Mouse (Mus musculus) liver, adult 2 months (tissue): ENCODE results near the gene Fbxw11. TPM values are rescaled to one million over a fixed set of nuclear protein-coding genes. Genes with fewer than 3 reads are reported as not detected.

Experiments used
- DNase-seq: peaks from one replicate; pipeline ENCODE4 v3.0.0-alpha.2; 2011; ENCODE audit warnings: low read depth, low spot score; ENCODE audit errors: extremely low read depth
- H3K27ac ChIP-seq: fragments of 200-500 bp; replicated peaks from 2 replicates; pipeline ENCODE4 v1.5.1; 2012; ENCODE audit warnings: low read depth, mild to moderate bottlenecking, control low read depth, inconsistent platforms, low read length; ENCODE audit not compliant: insufficient read depth
- H3K27me3 ChIP-seq: fragments of 200-500 bp; 2 replicates; pipeline ENCODE4 v1.6.1; 2012; ENCODE audit warnings: mild to moderate bottlenecking, moderate library complexity, low read length, inconsistent platforms; ENCODE audit not compliant: control insufficient read depth, insufficient read depth
- H3K36me3 ChIP-seq: fragments of 200-500 bp; 2 replicates; pipeline ENCODE4 v1.6.1; 2012; ENCODE audit warnings: low read length, inconsistent platforms; ENCODE audit not compliant: control insufficient read depth, insufficient read depth
- H3K4me1 ChIP-seq: fragments of 200-500 bp; 2 replicates; pipeline ENCODE4 v1.6.1; 2011; ENCODE audit warnings: low read length; ENCODE audit not compliant: control insufficient read depth, insufficient read depth
- H3K4me3 ChIP-seq: fragments of 200-500 bp; 2 replicates; pipeline ENCODE4 v1.5.1; 2011; ENCODE audit warnings: low read depth, mild to moderate bottlenecking, control low read depth, low read length, moderate library complexity; ENCODE audit not compliant: insufficient read depth
- H3K79me2 ChIP-seq: fragments of 200-500 bp; 2 replicates; pipeline ENCODE4 v1.6.1; 2012; ENCODE audit warnings: inconsistent platforms, mild to moderate bottlenecking, low read length, moderate library complexity; ENCODE audit not compliant: control insufficient read depth, insufficient read depth
- H3K9ac ChIP-seq: fragments of 200-500 bp; 2 replicates; pipeline ENCODE4 v1.6.1; 2012; ENCODE audit warnings: low read depth, mild to moderate bottlenecking, control low read depth, inconsistent platforms, low read length
- CTCF ChIP-seq: fragments of 200-500 bp; IDR thresholded peaks from 2 replicates; pipeline ENCODE4 v1.5.1; 2011; ENCODE audit warnings: low read depth, low read length, control low read depth
- POLR2A ChIP-seq: fragments of 200-500 bp; IDR thresholded peaks from 2 replicates; pipeline ENCODE4 v1.6.1; 2011; ENCODE audit warnings: low read length, control low read depth; ENCODE audit not compliant: insufficient read depth; ENCODE audit errors: extremely low read depth
- WGBS: fragments of 180-500 bp; shearing (Covaris S2); methylation state at CpG from one replicate; pipeline ENCODE4 v1.1.7; 2018; 5-methylcytosine and 5-hydroxymethylcytosine counted together
- polyA plus RNA-seq: library from polyadenylated mRNA; depleted of rRNA; stranded (reverse); fragments of >200 nt; gene quantifications from 2 replicates; pipeline ENCODE4 v1.2.3, GENCODE M21; 2012
- total RNA-seq: library from RNA; depleted of rRNA; stranded (reverse); fragments of >200 nt; gene quantifications from 2 replicates; pipeline ENCODE4 v1.2.3, GENCODE M21; 2014

Fbxw11 gene
- total and polyA plus RNA-seq, 2 experiments = 20.8 to 22.5 TPM

GRCm38 (mm10) chr11:32625677-32626076 is 16.8 kb upstream of the Fbxw11 start:
- 38% methylated on average over 1 of the region's 1 CpGs for WGBS
- Histone ChIP-seq H3K27me3 (no peaks in the 10 kb centered on the region), H3K27ac (no peak overlapping the region), H3K79me2 (no peaks in the 10 kb centered on the region), H3K4me1 (no peaks in the 10 kb centered on the region), H3K36me3 (no peaks in the 10 kb centered on the region), H3K4me3 (no peak overlapping the region), H3K9ac (no peak overlapping the region)
- DNase-seq = peak; percentile 54
- peak; percentile 99 for TF ChIP-seq CTCF
- TF ChIP-seq POLR2A = no peak

GRCm38 (mm10) chr11:32626079-32626478 is 16.4 kb upstream of the Fbxw11 start:
- Histone ChIP-seq H3K9ac (no peak overlapping the region), H3K4me3 (no peak overlapping the region), H3K79me2 (no peaks in the 10 kb centered on the region), H3K27me3 (no peaks in the 10 kb centered on the region), H3K27ac (no peak overlapping the region), H3K4me1 (no peaks in the 10 kb centered on the region), H3K36me3 (no peaks in the 10 kb centered on the region)
- 79% methylated on average over 6 of the region's 6 CpGs for WGBS
- no peak for DNase-seq
- TF ChIP-seq CTCF (no peak), POLR2A (no peak)

GRCm38 (mm10) chr11:32627900-32628299 is 14.6 kb upstream of the Fbxw11 start:
- Histone ChIP-seq H3K36me3 (no peaks in the 10 kb centered on the region), H3K27ac (no peak overlapping the region), H3K4me3 (no peak overlapping the region), H3K4me1 (no peaks in the 10 kb centered on the region), H3K9ac (no peak overlapping the region), H3K79me2 (no peaks in the 10 kb centered on the region), H3K27me3 (no peaks in the 10 kb centered on the region)
- TF ChIP-seq CTCF = no peak
- TF ChIP-seq POLR2A = no peak
- WGBS = 84% methylated on average over 6 of the region's 6 CpGs
- DNase-seq = no peak

GRCm38 (mm10) chr11:32629713-32630211 is 12.8 kb upstream of the Fbxw11 start:
- WGBS = 91% methylated on average over 4 of the region's 4 CpGs
- H3K9ac ChIP-seq = no peak overlapping the region
- H3K27me3 ChIP-seq = no peaks in the 10 kb centered on the region
- peaks cover 3% of the 10 kb centered on the region; the same call in 1 of the 2 replicates for H3K4me1 ChIP-seq
- H3K27ac ChIP-seq = no peak overlapping the region
- H3K4me3 ChIP-seq = no peak overlapping the region
- no peaks in the 10 kb centered on the region for H3K36me3 ChIP-seq
- no peaks in the 10 kb centered on the region for H3K79me2 ChIP-seq
- TF ChIP-seq CTCF = no peak
- TF ChIP-seq POLR2A = no peak
- DNase-seq = no peak

GRCm38 (mm10) chr11:32632671-32633070 is 9.9 kb upstream of the Fbxw11 start:
- DNase-seq = peak; percentile 77
- TF ChIP-seq POLR2A = no peak
- no peak for TF ChIP-seq CTCF

GRCm38 (mm10) chr11:32633542-32633941 is 9.0 kb upstream of the Fbxw11 start:
- H3K27ac ChIP-seq = no peak overlapping the region
- H3K27me3 ChIP-seq = no peaks in the 10 kb centered on the region
- TF ChIP-seq POLR2A (no peak), CTCF (peak; percentile 48)
- no peak for DNase-seq
- WGBS = 75% methylated on average over 3 of the region's 3 CpGs
- no peaks in the 10 kb centered on the region for H3K79me2 ChIP-seq
- H3K9ac ChIP-seq = no peak overlapping the region
- H3K4me1 ChIP-seq = peaks cover 5% of the 10 kb centered on the region
- no peak overlapping the region for H3K4me3 ChIP-seq
- H3K36me3 ChIP-seq = no peaks in the 10 kb centered on the region

More at GRCm38 (mm10) chr11:32632671-32633070, 9.9 kb upstream of the Fbxw11 start:
- Histone ChIP-seq H3K9ac (no peak overlapping the region), H3K27me3 (no peaks in the 10 kb centered on the region), H3K27ac (no peak overlapping the region), H3K4me3 (no peak overlapping the region), H3K36me3 (no peaks in the 10 kb centered on the region), H3K4me1 (peaks cover 5% of the 10 kb centered on the region), H3K79me2 (no peaks in the 10 kb centered on the region)
- 40% methylated on average over 5 of the region's 5 CpGs for WGBS
